Mouse (Mus musculus) MEL (cell line): ENCODE results near the gene Ccdc3.

ENCODE experiments used
- BHLHE40 ChIP-seq: IDR thresholded peaks from 2 replicates; pipeline ENCODE4 v1.6.1; 2012; ENCODE audit warnings: low read depth, mild to moderate bottlenecking, inconsistent platforms, low read length, improper control_type of control experiment, borderline replicate concordance
- CTCF ChIP-seq, 3 experiments: IDR thresholded peaks in 2 of 3; conservative IDR thresholded peaks in 1 of 3; 2 replicates each; pipeline ENCODE4 v1.5.1; 2011 to 2012; ENCODE audit warnings: low read length in 3 of 3, low read depth in 2 of 3, mild to moderate bottlenecking in 2 of 3, improper control_type of control experiment in 1 of 3, inconsistent platforms in 1 of 3, mixed read lengths in 1 of 3, moderate library complexity in 1 of 3; ENCODE audit not compliant: control insufficient read depth in 1 of 3, insufficient read depth in 1 of 3, poor library complexity in 1 of 3, severe bottlenecking in 1 of 3
- E2F4 ChIP-seq: IDR thresholded peaks from 2 replicates; pipeline ENCODE4 v1.6.1; 2011; ENCODE audit warnings: low read depth, low read length, improper control_type of control experiment, borderline replicate concordance
- ETS1 ChIP-seq: IDR thresholded peaks from 2 replicates; pipeline ENCODE4 v1.6.1; 2012; ENCODE audit warnings: low read depth, mild to moderate bottlenecking, inconsistent platforms, low read length, improper control_type of control experiment, moderate library complexity
- GATA1 ChIP-seq: IDR thresholded peaks from 2 replicates; pipeline ENCODE4 v1.6.1; 2011; ENCODE audit warnings: low read depth, low read length, improper control_type of control experiment
- KAT2A ChIP-seq: conservative IDR thresholded peaks from 2 replicates; pipeline ENCODE4 v1.6.1; 2012; ENCODE audit warnings: low read depth, low read length, improper control_type of control experiment, inconsistent platforms
- MXI1 ChIP-seq: IDR thresholded peaks from 2 replicates; pipeline ENCODE4 v1.6.1; 2011; ENCODE audit warnings: mild to moderate bottlenecking, low read depth, low read length, improper control_type of control experiment
- MYB ChIP-seq: IDR thresholded peaks from 2 replicates; pipeline ENCODE4 v1.6.1; 2011; ENCODE audit warnings: mild to moderate bottlenecking, low read depth, low read length, improper control_type of control experiment
- POLR2A ChIP-seq, 2 experiments: IDR thresholded peaks; 2 replicates each; pipeline ENCODE4 v1.6.1; 2011 to 2012; ENCODE audit warnings: low read length in 2 of 2, mild to moderate bottlenecking in 2 of 2, control low read depth in 1 of 2, improper control_type of control experiment in 1 of 2, low read depth in 1 of 2, moderate library complexity in 1 of 2; ENCODE audit not compliant: control insufficient read depth in 1 of 2, insufficient read depth in 1 of 2, poor library complexity in 1 of 2
- TCF12 ChIP-seq: IDR thresholded peaks from 2 replicates; pipeline ENCODE4 v1.6.1; 2014; ENCODE audit warnings: low read depth, mild to moderate bottlenecking, inconsistent platforms, low read length, improper control_type of control experiment, moderate library complexity
- UBTF ChIP-seq: IDR thresholded peaks from 2 replicates; pipeline ENCODE4 v1.6.1; 2012; ENCODE audit warnings: low read depth, mild to moderate bottlenecking, inconsistent platforms, low read length, improper control_type of control experiment, moderate library complexity, borderline replicate concordance; ENCODE audit not compliant: insufficient read depth
- ZC3H11A ChIP-seq: IDR thresholded peaks from 2 replicates; pipeline ENCODE4 v1.6.1; 2012; ENCODE audit warnings: low read depth, mild to moderate bottlenecking, inconsistent platforms, low read length, improper control_type of control experiment
- ZNF384 ChIP-seq: IDR thresholded peaks from 2 replicates; pipeline ENCODE4 v1.6.1; 2012; ENCODE audit warnings: low read depth, mild to moderate bottlenecking, inconsistent platforms, low read length, improper control_type of control experiment

DNA sequence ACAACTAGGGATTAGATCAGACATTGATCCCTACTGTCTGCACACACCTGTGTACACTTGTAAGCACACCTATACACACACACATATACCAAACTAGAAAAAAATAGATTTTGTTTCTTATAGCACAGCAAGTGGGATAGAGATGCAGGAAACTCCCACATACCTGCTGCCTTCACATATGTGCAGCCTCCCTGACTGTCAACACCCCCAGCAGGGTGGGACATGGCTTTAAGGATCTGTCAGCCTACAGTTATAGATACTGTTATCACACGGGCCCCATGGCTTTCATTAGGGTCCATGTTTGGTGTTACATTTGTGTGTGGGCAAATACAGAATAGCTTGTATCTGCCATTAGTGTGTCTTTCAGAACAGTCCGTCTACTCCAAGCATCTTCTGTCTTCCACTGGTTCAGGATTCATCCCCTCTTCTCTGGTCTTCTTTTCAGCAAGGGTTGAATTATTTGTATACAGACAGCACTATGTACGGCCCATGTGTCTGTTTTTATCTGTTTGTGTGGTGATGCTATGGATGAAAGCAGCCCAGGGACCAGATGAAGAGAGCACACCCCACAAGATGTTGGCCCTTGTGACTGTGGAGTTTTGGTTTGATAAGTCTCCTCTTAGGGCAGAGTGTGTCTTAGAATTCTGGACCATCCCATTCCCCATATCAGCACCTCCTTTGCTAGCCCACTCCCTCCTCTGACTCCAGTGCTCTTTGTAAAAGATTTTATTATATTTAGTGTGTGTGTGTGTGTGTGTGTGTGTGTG lies 24.5 kb downstream of the Ccdc3 start:
- TF ChIP-seq TCF12 (no peak), CTCF (IDR thresholded peaks at IDR 0.05 in 2 of 3, conservative IDR thresholded peaks at IDR 0.05 in 1 of 3; ENCODE audit: control insufficient read depth in 1 of 3, insufficient read depth in 1 of 3, low read depth in 2 of 3, low read length in 3 of 3, poor library complexity in 1 of 3, severe bottlenecking in 1 of 3) (no peak), BHLHE40 (no peak), GATA1 (no peak), POLR2A (IDR thresholded peaks at IDR 0.05; ENCODE audit: control insufficient read depth in 1 of 2, insufficient read depth in 1 of 2, low read depth in 1 of 2, low read length in 2 of 2, poor library complexity in 1 of 2) (no peak), UBTF (no peak), E2F4 (no peak), ETS1 (no peak), KAT2A (no peak), ZNF384 (no peak), ZC3H11A (no peak), MYB (no peak), MXI1 (no peak)
